Mouse (Mus musculus): ENCODE results near the gene Adap1. TPM values are rescaled to one million over a fixed set of nuclear protein-coding genes. Genes with fewer than 3 reads are reported as not detected.

The Adap1 gene
- 156 and 163 TPM in 2 replicates for polyA plus RNA-seq (2012; rRNA removed)

GRCm38 (mm10) chr5:139325395-139325966, at the start of gene Adap1:
TSS of gene Adap1 (minus strand) at chr5:139325622.
- 1% methylated on average over 60 of the region's 61 CpGs for WGBS
- peaks cover 26% of the 10 kb centered on the region for H3K4me1 ChIP-seq (ENCODE audit: control insufficient read depth, insufficient read depth, low read length)
- peak within 1 kb of the TSS; percentile 65 for H3K4me3 ChIP-seq (replicated peaks; ENCODE audit: insufficient read depth, low read depth, low read length)
- peak within 1 kb of the TSS; percentile 57 for H3K27ac ChIP-seq (ENCODE audit: insufficient read depth, low read length)
- no peak; the same call in 1 of the 2 replicates for TF ChIP-seq CTCF (IDR thresholded peaks at IDR 0.05; ENCODE audit: borderline replicate concordance, insufficient read depth, low read depth, low read length)
- TF ChIP-seq POLR2A (IDR thresholded peaks at IDR 0.05; ENCODE audit: borderline replicate concordance, insufficient read depth, low read length), result peak; percentile 34; the same call in 1 of the 2 replicates
- peak; percentile 78 to 80 for DNase-seq
- no peaks in the 10 kb centered on the region for H3K27me3 ChIP-seq (ENCODE audit: control insufficient read depth, insufficient read depth, low read length)

GRCm38 (mm10) chr5:139374841-139375240, 49.4 kb upstream of the Adap1 start:
- Histone ChIP-seq H3K27ac (ENCODE audit: insufficient read depth, low read length) (no peak overlapping the region), H3K27me3 (ENCODE audit: control insufficient read depth, insufficient read depth, low read length) (no peaks in the 10 kb centered on the region), H3K4me3 (replicated peaks; ENCODE audit: insufficient read depth, low read depth, low read length) (no peak overlapping the region), H3K4me1 (ENCODE audit: control insufficient read depth, insufficient read depth, low read length) (no peaks in the 10 kb centered on the region; the same call in 1 of the 2 replicates)
- no peak for DNase-seq
- TF ChIP-seq POLR2A (IDR thresholded peaks at IDR 0.05; ENCODE audit: borderline replicate concordance, insufficient read depth, low read length), result no peak
- TF ChIP-seq CTCF (IDR thresholded peaks at IDR 0.05; ENCODE audit: borderline replicate concordance, insufficient read depth, low read depth, low read length), result no peak
- WGBS, result 97% methylated on average over 2 of the region's 2 CpGs

- no peak for DNase-seq
- peaks cover under 1% of the 10 kb centered on the region for H3K4me1 ChIP-seq (ENCODE audit: control insufficient read depth, insufficient read depth, low read length)
- H3K27ac ChIP-seq (ENCODE audit: insufficient read depth, low read length), result no peak overlapping the region
- WGBS, result 87% methylated on average over 6 of the region's 6 CpGs
- H3K27me3 ChIP-seq (ENCODE audit: control insufficient read depth, insufficient read depth, low read length), result no peaks in the 10 kb centered on the region
- H3K4me3 ChIP-seq (replicated peaks; ENCODE audit: insufficient read depth, low read depth, low read length), result no peak overlapping the region
- TF ChIP-seq CTCF (IDR thresholded peaks at IDR 0.05; ENCODE audit: borderline replicate concordance, insufficient read depth, low read depth, low read length) (no peak), POLR2A (IDR thresholded peaks at IDR 0.05; ENCODE audit: borderline replicate concordance, insufficient read depth, low read length) (no peak)
Measured at GRCm38 (mm10) chr5:139373889-139374444, 48.5 kb upstream of the Adap1 start.

- DNase-seq, result no peak
- TF ChIP-seq CTCF (IDR thresholded peaks at IDR 0.05; ENCODE audit: borderline replicate concordance, insufficient read depth, low read depth, low read length), result no peak
- no peak for TF ChIP-seq POLR2A (IDR thresholded peaks at IDR 0.05; ENCODE audit: borderline replicate concordance, insufficient read depth, low read length)
- 94% methylated on average over 3 of the region's 3 CpGs for WGBS
- Histone ChIP-seq H3K4me1 (ENCODE audit: control insufficient read depth, insufficient read depth, low read length) (peaks cover 6% of the 10 kb centered on the region), H3K27ac (ENCODE audit: insufficient read depth, low read length) (no peak overlapping the region), H3K27me3 (ENCODE audit: control insufficient read depth, insufficient read depth, low read length) (no peaks in the 10 kb centered on the region), H3K4me3 (replicated peaks; ENCODE audit: insufficient read depth, low read depth, low read length) (no peak overlapping the region)
Measured at GRCm38 (mm10) chr5:139373126-139373525, 47.7 kb upstream of the Adap1 start.

- no peaks in the 10 kb centered on the region for H3K27me3 ChIP-seq (ENCODE audit: control insufficient read depth, insufficient read depth, low read length)
- TF ChIP-seq POLR2A (IDR thresholded peaks at IDR 0.05; ENCODE audit: borderline replicate concordance, insufficient read depth, low read length), result peak; percentile 84
- TF ChIP-seq CTCF (IDR thresholded peaks at IDR 0.05; ENCODE audit: borderline replicate concordance, insufficient read depth, low read depth, low read length), result no peak
- peaks cover 6% of the 10 kb centered on the region for H3K4me1 ChIP-seq (ENCODE audit: control insufficient read depth, insufficient read depth, low read length)
- DNase-seq, result peak; percentile 84
- H3K4me3 ChIP-seq (replicated peaks; ENCODE audit: insufficient read depth, low read depth, low read length), result peak overlapping the region; percentile 85
- WGBS, result 2% methylated on average over 39 of the region's 39 CpGs
- H3K27ac ChIP-seq (ENCODE audit: insufficient read depth, low read length), result peak overlapping the region; percentile 90
Measured at GRCm38 (mm10) chr5:139371631-139372401, 46.4 kb upstream of the Adap1 start.

- 69% methylated on average over 5 of the region's 5 CpGs for WGBS
- H3K4me3 ChIP-seq (replicated peaks; ENCODE audit: insufficient read depth, low read depth, low read length), result no peak overlapping the region
- no peak overlapping the region for H3K27ac ChIP-seq (ENCODE audit: insufficient read depth, low read length)
Measured at GRCm38 (mm10) chr5:139371118-139371517, 45.7 kb upstream of the Adap1 start.

GRCm38 (mm10) chr5:139370336-139370735, 44.9 kb upstream of the Adap1 start:
- peaks cover 7% of the 10 kb centered on the region for H3K4me1 ChIP-seq (ENCODE audit: control insufficient read depth, insufficient read depth, low read length)
- WGBS, result 85% methylated on average over 6 of the region's 6 CpGs
- no peaks in the 10 kb centered on the region for H3K27me3 ChIP-seq (ENCODE audit: control insufficient read depth, insufficient read depth, low read length)
- no peak overlapping the region for H3K27ac ChIP-seq (ENCODE audit: insufficient read depth, low read length)
- H3K4me3 ChIP-seq (replicated peaks; ENCODE audit: insufficient read depth, low read depth, low read length), result no peak overlapping the region
- TF ChIP-seq CTCF (IDR thresholded peaks at IDR 0.05; ENCODE audit: borderline replicate concordance, insufficient read depth, low read depth, low read length), result no peak
- TF ChIP-seq POLR2A (IDR thresholded peaks at IDR 0.05; ENCODE audit: borderline replicate concordance, insufficient read depth, low read length), result no peak
- DNase-seq, result no peak

More at GRCm38 (mm10) chr5:139371118-139371517, 45.7 kb upstream of the Adap1 start:
- H3K4me1 ChIP-seq (ENCODE audit: control insufficient read depth, insufficient read depth, low read length), result peaks cover 6% of the 10 kb centered on the region
- DNase-seq, result no peak
- H3K27me3 ChIP-seq (ENCODE audit: control insufficient read depth, insufficient read depth, low read length), result no peaks in the 10 kb centered on the region
- no peak for TF ChIP-seq CTCF (IDR thresholded peaks at IDR 0.05; ENCODE audit: borderline replicate concordance, insufficient read depth, low read depth, low read length)
- TF ChIP-seq POLR2A (IDR thresholded peaks at IDR 0.05; ENCODE audit: borderline replicate concordance, insufficient read depth, low read length), result no peak
